Mouse (Mus musculus) brain, embryonic 18.5 days (tissue): Measurements from ENCODE around the gene Gm20920.
"Not testable (repeated sequence)": the region's sequence is repeated elsewhere in the genome, so short reads cannot be mapped to it uniquely, and the experiment has no call there.

Source experiments
- DNase-seq: peaks from one replicate; pipeline ENCODE4 v3.0.0-alpha.2; 2012; ENCODE audit warnings: low read depth, low spot score

Gene Gm20920

DNA sequence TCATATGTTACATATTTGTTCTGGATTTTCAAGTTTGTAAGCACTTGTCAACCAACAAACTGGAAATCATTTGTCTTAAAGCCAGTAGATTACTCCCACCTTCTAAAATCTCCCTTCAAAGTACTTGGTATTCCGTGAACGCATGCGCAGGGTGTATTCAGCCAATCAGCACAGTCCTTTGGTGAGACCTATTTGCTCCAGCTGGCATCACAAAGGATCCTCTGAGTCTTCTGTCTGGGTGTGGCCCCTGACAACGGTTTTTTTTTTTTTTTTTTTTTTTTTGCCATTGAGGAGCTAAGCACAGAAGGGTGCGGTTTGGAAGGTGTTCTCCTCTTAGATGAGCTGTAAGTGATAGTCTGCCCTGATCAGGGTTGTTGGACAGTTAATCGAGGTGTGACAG is at the start of gene Gm20920:
TSS of gene Gm20920 (plus strand) at position 301 of the 400 bp plus-strand sequence.
- not testable (repeated sequence) for DNase-seq
